Mouse (Mus musculus): ENCODE results near the gene Nxn.

DNA sequence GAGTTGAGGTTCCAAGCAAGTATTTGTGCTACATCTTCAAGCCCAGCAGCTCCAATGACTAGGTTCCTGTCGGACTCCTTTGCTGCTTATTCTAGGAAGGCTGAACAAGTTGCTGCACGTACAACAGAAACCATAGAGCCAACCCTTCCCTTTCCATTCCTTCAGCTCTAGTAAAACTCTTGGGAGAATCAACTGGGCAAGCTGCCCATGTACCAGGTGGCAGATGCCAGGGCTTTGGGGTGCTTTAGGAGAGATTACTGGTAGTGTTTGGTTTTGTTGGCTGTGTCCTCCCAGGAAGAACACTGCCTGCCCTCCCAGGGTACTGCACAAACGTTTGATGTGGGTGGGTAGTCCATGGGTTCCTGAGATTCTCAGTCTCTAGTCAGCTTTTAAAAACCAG lies 146.9 kb downstream of the Nxn start:
- TF ChIP-seq CTCF (IDR thresholded peaks at IDR 0.05; ENCODE audit: low read depth), result no peak
- no peak for TF ChIP-seq EP300 (IDR thresholded peaks at IDR 0.05; ENCODE audit: low read depth)
